Mouse (Mus musculus) neural tube, embryonic 10.5 days (tissue): ENCODE data around the gene Vmn1r205.
"Not testable (repeated sequence)": the region's sequence is repeated elsewhere in the genome, so short reads cannot be mapped to it uniquely, and the experiment has no call there.

Source experiments
- DNase-seq: peaks from one replicate; pipeline ENCODE4 v3.0.0-alpha.2; 2017; ENCODE audit warnings: low spot score; ENCODE audit errors: extremely low spot score

Gene Vmn1r205

DNA sequence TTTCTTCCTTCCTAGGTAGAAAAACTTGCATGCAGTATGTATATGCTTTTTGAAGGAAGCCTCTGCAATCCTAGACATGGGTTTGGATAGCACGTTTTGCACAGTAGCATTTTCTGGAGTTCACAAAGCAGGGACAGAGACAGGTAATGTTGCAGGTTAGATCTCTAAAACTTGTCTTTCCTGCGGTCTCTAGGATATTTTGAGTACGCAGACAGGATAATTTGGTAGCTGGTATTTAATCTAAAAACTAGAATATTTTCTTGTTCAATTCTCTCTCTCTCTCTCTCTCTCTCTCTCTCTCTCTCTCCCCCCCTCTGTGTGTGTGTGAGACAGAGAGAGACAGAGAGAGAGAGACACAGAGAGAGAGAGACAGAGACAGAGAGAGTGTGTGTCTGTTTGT lies at the start of gene Vmn1r205:
Gene Vmn1r205 (minus strand): TSS at position 101 of the 400 bp plus-strand sequence.
- DNase-seq = no peak

- not testable (repeated sequence) for DNase-seq
Measured at GRCm38 (mm10) chr13:22624151-22624550, 31.4 kb upstream of the Vmn1r205 start, which contains the start of gene Vmn1r206. Vmn1r206 (minus strand) TSS chr13:22624251.

DNA sequence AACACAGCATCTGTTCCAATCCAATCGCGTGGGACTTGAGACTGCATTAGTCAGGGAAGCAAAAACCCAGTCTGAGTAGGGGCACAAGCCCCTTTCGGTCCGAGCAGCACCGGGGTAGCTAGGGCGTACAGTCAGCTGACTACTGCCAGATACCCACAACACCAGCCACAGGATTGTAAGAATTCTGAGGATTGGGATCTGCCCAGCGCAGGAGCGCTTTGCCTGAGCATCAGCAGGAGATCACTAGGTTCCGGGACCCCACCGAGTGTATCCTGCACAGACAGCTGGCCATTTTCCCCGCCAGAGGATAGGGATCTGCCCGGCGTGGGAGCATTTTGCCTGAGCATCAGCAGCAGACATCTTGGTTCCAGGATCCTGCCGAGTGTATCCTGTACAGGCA lies 9.5 kb downstream of the Vmn1r205 start:
- DNase-seq = not testable (repeated sequence)

DNA sequence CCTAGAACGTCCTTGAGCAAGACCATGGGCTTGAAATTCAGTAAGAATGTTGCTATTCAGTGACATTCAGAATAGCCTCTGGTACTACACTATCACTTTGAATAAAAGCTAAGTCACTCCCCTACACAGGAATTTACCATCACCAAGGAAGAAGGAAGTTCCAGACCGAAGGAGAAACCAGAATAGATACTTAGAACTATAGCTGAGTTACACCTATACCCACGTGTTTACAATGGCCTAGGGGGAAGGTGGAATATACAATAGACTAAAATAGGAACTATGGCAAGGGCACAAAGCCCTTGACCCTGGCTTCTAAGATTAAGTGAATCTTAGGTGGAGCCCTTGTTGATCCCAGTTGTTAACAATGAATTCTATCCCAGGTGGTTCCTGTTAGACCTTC lies 17.9 kb downstream of the Vmn1r205 start:
- DNase-seq = not testable (repeated sequence)

DNA sequence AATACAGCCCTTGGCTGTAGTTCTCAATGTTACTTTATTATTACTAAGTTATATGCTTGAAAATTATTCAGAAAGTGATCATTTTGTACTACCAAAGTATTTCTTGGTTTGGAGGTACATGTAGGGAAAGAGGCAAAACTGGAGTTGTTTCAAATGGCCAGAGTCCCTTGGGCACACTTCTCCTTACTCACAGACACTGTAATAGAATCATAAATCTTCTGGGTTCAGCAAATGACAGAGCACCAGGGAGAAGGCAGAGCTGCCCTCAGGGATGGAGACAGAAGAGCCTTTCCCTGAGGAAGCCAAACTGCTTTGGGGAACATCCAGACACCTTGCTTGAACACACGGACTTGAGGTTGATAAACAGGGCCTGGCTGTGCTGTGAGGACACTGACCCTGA lies 39.9 kb downstream of the Vmn1r205 start, which contains the start of gene Vmn1r204:
Gene Vmn1r204 (plus strand): TSS at position 301 of the 400 bp plus-strand sequence.
- DNase-seq = not testable (repeated sequence)
